Mouse (Mus musculus): ENCODE data around the gene Iqcf3. TPM values are rescaled to one million over a fixed set of nuclear protein-coding genes. Genes with fewer than 3 reads are reported as not detected.

The Iqcf3 gene
- total and polyA plus RNA-seq, 3 experiments: not detected

- intact Hi-C loops (cut with DNase I): loop anchor here (5.0 kb wide), 3 partner anchors 108 to 188 kb away; partner anchors contain the start of gene Dusp7
Observed at GRCm38 (mm10) chr9:106475046-106475445, 86.4 kb downstream of the Iqcf3 start.

DNA sequence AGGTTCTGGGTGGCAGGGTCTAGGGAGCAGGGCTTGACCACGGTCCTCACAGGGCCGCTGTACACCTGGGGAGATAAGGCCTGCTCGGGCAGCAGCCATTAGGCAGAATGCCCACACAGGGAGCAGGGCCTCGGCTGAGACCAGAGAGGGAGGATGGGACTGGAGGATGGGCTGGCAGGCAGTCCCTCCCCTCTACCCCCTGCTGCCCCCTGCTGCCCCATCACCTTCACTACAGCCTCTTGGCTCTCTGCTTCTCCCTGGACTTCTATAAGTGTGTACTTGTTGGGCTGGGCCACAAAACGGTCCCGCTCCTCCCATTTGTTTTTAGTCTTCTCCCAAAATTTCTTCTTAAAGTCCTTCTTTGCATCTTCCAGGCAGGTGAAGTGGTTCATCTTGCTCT is 87.0 kb downstream of the Iqcf3 start:
- TF ChIP-seq POLR2A (IDR thresholded peaks at IDR 0.05; ENCODE audit: insufficient read depth, low read depth, low read length) (no peak), CTCF (IDR thresholded peaks at IDR 0.05) (peak; percentile 82), EP300 (IDR thresholded peaks at IDR 0.05; ENCODE audit: insufficient read depth, low read depth, low read length) (peak; percentile 70; the same call in 1 of the 2 replicates)
- 6% methylated on average over 6 of the region's 6 CpGs for WGBS
- H3K27me3 ChIP-seq (ENCODE audit: control insufficient read depth, insufficient read depth, low read length): no peaks in the 10 kb centered on the region
- no peaks in the 10 kb centered on the region for H3K79me2 ChIP-seq (replicated peaks; ENCODE audit: control insufficient read depth, insufficient read depth, low read length)
- H3K4me3 ChIP-seq: peak overlapping the region; percentile 47; the same call in 1 of the 2 replicates
- peak; percentile 77 for DNase-seq
- intact Hi-C loops (cut with DNase I): no loop called here
- H3K9ac ChIP-seq (ENCODE audit: low read depth, low read length): peak overlapping the region; percentile 49; the same call in 1 of the 2 replicates
- H3K36me3 ChIP-seq (ENCODE audit: control insufficient read depth, insufficient read depth, low read length): no peaks in the 10 kb centered on the region
- H3K27ac ChIP-seq: peak overlapping the region; percentile 96
- H3K4me1 ChIP-seq (ENCODE audit: control insufficient read depth, insufficient read depth, low read length): peaks cover 13% of the 10 kb centered on the region

More at GRCm38 (mm10) chr9:106475046-106475445, 86.4 kb downstream of the Iqcf3 start:
- WGBS: 52% methylated on average over 7 of the region's 7 CpGs
- DNase-seq: peak; percentile 53 to 54
- TF ChIP-seq EP300 (IDR thresholded peaks at IDR 0.05; ENCODE audit: insufficient read depth, low read depth, low read length): no peak
- no peak for TF ChIP-seq POLR2A (IDR thresholded peaks at IDR 0.05; ENCODE audit: insufficient read depth, low read depth, low read length)
- TF ChIP-seq CTCF (IDR thresholded peaks at IDR 0.05): no peak
- H3K79me2 ChIP-seq (replicated peaks; ENCODE audit: control insufficient read depth, insufficient read depth, low read length): no peaks in the 10 kb centered on the region
- peaks cover 13% of the 10 kb centered on the region for H3K4me1 ChIP-seq (ENCODE audit: control insufficient read depth, insufficient read depth, low read length)
- H3K36me3 ChIP-seq (ENCODE audit: control insufficient read depth, insufficient read depth, low read length): no peaks in the 10 kb centered on the region
- peak overlapping the region; percentile 47 for H3K4me3 ChIP-seq
- peak overlapping the region; percentile 32; the same call in 1 of the 2 replicates for H3K9ac ChIP-seq (ENCODE audit: low read depth, low read length)
- H3K27ac ChIP-seq: peak overlapping the region; percentile 96
- no peaks in the 10 kb centered on the region for H3K27me3 ChIP-seq (ENCODE audit: control insufficient read depth, insufficient read depth, low read length)

GRCm38 (mm10) chr9:106473753-106474105 is 87.7 kb downstream of the Iqcf3 start:
- intact Hi-C loops (cut with DNase I): no loop called here
- Histone ChIP-seq H3K27ac (peak overlapping the region; percentile 96; the same call in 1 of the 2 replicates), H3K79me2 (replicated peaks; ENCODE audit: control insufficient read depth, insufficient read depth, low read length) (no peaks in the 10 kb centered on the region), H3K4me1 (ENCODE audit: control insufficient read depth, insufficient read depth, low read length) (peaks cover 13% of the 10 kb centered on the region), H3K9ac (ENCODE audit: low read depth, low read length) (no peak overlapping the region), H3K36me3 (ENCODE audit: control insufficient read depth, insufficient read depth, low read length) (no peaks in the 10 kb centered on the region), H3K27me3 (ENCODE audit: control insufficient read depth, insufficient read depth, low read length) (no peaks in the 10 kb centered on the region), H3K4me3 (no peak overlapping the region)
- no peak for TF ChIP-seq CTCF (IDR thresholded peaks at IDR 0.05)
- no peak for TF ChIP-seq POLR2A (IDR thresholded peaks at IDR 0.05; ENCODE audit: insufficient read depth, low read depth, low read length)
- TF ChIP-seq EP300 (IDR thresholded peaks at IDR 0.05; ENCODE audit: insufficient read depth, low read depth, low read length): no peak
- DNase-seq: peak in 1 of 2 experiments; percentile 27
- WGBS: 72% methylated on average over 5 of the region's 5 CpGs

DNA sequence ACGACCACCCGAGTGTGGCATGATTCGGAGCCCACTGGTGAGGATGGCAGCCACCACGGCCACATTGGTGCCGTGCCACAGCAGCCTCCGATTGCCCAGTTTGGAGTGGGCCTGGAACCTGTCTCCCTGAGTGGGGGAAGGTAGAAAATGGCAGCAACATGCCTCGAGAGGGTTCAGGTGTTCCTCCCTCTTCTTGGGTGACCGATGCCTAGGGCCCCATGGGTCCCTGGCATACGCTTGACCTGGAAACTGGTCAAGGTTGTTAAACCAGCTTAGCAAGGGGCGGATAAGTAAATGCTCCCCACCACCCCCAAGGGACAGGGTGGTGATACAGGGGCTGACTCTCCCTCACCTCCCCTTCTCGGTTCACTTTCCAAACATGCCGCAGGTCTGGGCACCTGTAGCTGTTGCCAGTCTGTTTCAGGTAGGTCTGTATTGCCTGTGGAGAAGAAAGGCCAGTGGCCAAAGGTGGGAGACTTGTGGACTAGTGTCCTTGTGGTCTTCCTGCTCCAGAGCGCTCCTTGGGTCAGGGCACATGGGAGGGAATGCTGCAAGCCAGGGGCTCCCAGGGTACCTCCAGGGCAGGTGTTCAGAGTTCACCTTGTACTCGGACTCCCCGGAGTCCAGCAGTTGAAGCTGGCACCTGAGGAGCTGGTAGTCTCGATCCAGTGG is 88.2 kb downstream of the Iqcf3 start:
- Histone ChIP-seq H3K9ac (ENCODE audit: low read depth, low read length) (no peak overlapping the region), H3K36me3 (ENCODE audit: control insufficient read depth, insufficient read depth, low read length) (no peaks in the 10 kb centered on the region), H3K4me1 (ENCODE audit: control insufficient read depth, insufficient read depth, low read length) (peaks cover 13% of the 10 kb centered on the region), H3K4me3 (no peak overlapping the region), H3K27me3 (ENCODE audit: control insufficient read depth, insufficient read depth, low read length) (no peaks in the 10 kb centered on the region), H3K79me2 (replicated peaks; ENCODE audit: control insufficient read depth, insufficient read depth, low read length) (no peaks in the 10 kb centered on the region), H3K27ac (peak overlapping the region; percentile 75)
- whole genome bisulfite sequencing: 91% methylated on average over 16 of the region's 16 CpGs
- intact Hi-C loops (cut with DNase I): no loop called here
- TF ChIP-seq POLR2A (IDR thresholded peaks at IDR 0.05; ENCODE audit: insufficient read depth, low read depth, low read length) (no peak), EP300 (IDR thresholded peaks at IDR 0.05; ENCODE audit: insufficient read depth, low read depth, low read length) (no peak), CTCF (IDR thresholded peaks at IDR 0.05) (no peak)
- peak in 1 of 2 experiments; percentile 24 for DNase-seq

- Histone ChIP-seq H3K4me1 (ENCODE audit: control insufficient read depth, insufficient read depth, low read length) (peaks cover 9% of the 10 kb centered on the region), H3K9ac (ENCODE audit: low read depth, low read length) (no peak overlapping the region), H3K36me3 (ENCODE audit: control insufficient read depth, insufficient read depth, low read length) (no peaks in the 10 kb centered on the region), H3K4me3 (no peak overlapping the region), H3K79me2 (replicated peaks; ENCODE audit: control insufficient read depth, insufficient read depth, low read length) (no peaks in the 10 kb centered on the region), H3K27me3 (ENCODE audit: control insufficient read depth, insufficient read depth, low read length) (no peaks in the 10 kb centered on the region), H3K27ac (peak overlapping the region; percentile 75)
- TF ChIP-seq CTCF (IDR thresholded peaks at IDR 0.05) (no peak), EP300 (IDR thresholded peaks at IDR 0.05; ENCODE audit: insufficient read depth, low read depth, low read length) (no peak), POLR2A (IDR thresholded peaks at IDR 0.05; ENCODE audit: insufficient read depth, low read depth, low read length) (no peak)
- DNase-seq: no peak
- WGBS: 48% methylated on average over 4 of the region's 4 CpGs
- intact Hi-C loops (cut with DNase I): no loop called here
Observed at GRCm38 (mm10) chr9:106472321-106472720, 89.1 kb downstream of the Iqcf3 start.

GRCm38 (mm10) chr9:106471892-106472291 is 89.5 kb downstream of the Iqcf3 start:
- Histone ChIP-seq H3K4me3 (peak overlapping the region; percentile 12; the same call in 1 of the 2 replicates), H3K79me2 (replicated peaks; ENCODE audit: control insufficient read depth, insufficient read depth, low read length) (no peaks in the 10 kb centered on the region), H3K36me3 (ENCODE audit: control insufficient read depth, insufficient read depth, low read length) (no peaks in the 10 kb centered on the region), H3K4me1 (ENCODE audit: control insufficient read depth, insufficient read depth, low read length) (peaks cover 9% of the 10 kb centered on the region), H3K9ac (ENCODE audit: low read depth, low read length) (peak overlapping the region; percentile 62), H3K27ac (peak overlapping the region; percentile 75), H3K27me3 (ENCODE audit: control insufficient read depth, insufficient read depth, low read length) (no peaks in the 10 kb centered on the region)
- TF ChIP-seq EP300 (IDR thresholded peaks at IDR 0.05; ENCODE audit: insufficient read depth, low read depth, low read length): no peak
- TF ChIP-seq CTCF (IDR thresholded peaks at IDR 0.05): peak; percentile 38
- peak; percentile 70 for TF ChIP-seq POLR2A (IDR thresholded peaks at IDR 0.05; ENCODE audit: insufficient read depth, low read depth, low read length)
- WGBS: 23% methylated on average over 5 of the region's 5 CpGs
- intact Hi-C loops (cut with DNase I): no loop called here
- peak; percentile 76 to 85 for DNase-seq
